Mouse (Mus musculus): ENCODE results near the gene Nt5dc2. TPM values are rescaled to one million over a fixed set of nuclear protein-coding genes. Genes with fewer than 3 reads are reported as not detected.

Nt5dc2 gene
- polyA plus RNA-seq, 1 experiment from 2014 or later, result 192 TPM

GRCm38 (mm10) chr14:31184195-31184594 lies 53.3 kb downstream of the Nt5dc2 start:
- Histone ChIP-seq H3K27me3 (replicated peaks; ENCODE audit: control insufficient read depth, insufficient read depth, low read length) (no peaks in the 10 kb centered on the region), H3K4me3 (ENCODE audit: low read length) (no peak overlapping the region), H3K4me2 (ENCODE audit: low read length) (no peak overlapping the region), H3K27ac (ENCODE audit: low read depth, low read length) (no peak overlapping the region), H3K9ac (ENCODE audit: low read depth, low read length) (no peak overlapping the region), H3K36me3 (ENCODE audit: control insufficient read depth, insufficient read depth, low read length) (peaks cover 76% of the 10 kb centered on the region), H3K4me1 (ENCODE audit: control insufficient read depth, insufficient read depth, low read depth, low read length) (no peaks in the 10 kb centered on the region), H3K9me3 (ENCODE audit: control insufficient read depth, low read length) (no peaks in the 10 kb centered on the region)
- 98% methylated on average over 12 of the region's 12 CpGs for WGBS
- no peak for ATAC-seq

- H3K9ac ChIP-seq (ENCODE audit: low read depth, low read length), result no peak overlapping the region
- ATAC-seq, result no peak
- no peaks in the 10 kb centered on the region for H3K9me3 ChIP-seq (ENCODE audit: control insufficient read depth, low read length)
- H3K36me3 ChIP-seq (ENCODE audit: control insufficient read depth, insufficient read depth, low read length), result peaks cover 78% of the 10 kb centered on the region
- H3K27me3 ChIP-seq (replicated peaks; ENCODE audit: control insufficient read depth, insufficient read depth, low read length), result no peaks in the 10 kb centered on the region
- no peaks in the 10 kb centered on the region for H3K4me1 ChIP-seq (ENCODE audit: control insufficient read depth, insufficient read depth, low read depth, low read length)
- WGBS, result 72% methylated on average over 4 of the region's 4 CpGs
- H3K4me3 ChIP-seq (ENCODE audit: low read length), result no peak overlapping the region
- no peak overlapping the region for H3K27ac ChIP-seq (ENCODE audit: low read depth, low read length)
- H3K4me2 ChIP-seq (ENCODE audit: low read length), result no peak overlapping the region
Measured at GRCm38 (mm10) chr14:31186656-31187055, 55.8 kb downstream of the Nt5dc2 start.

Other genes with a start within 250 kb of the Nt5dc2 start
- not detected in 2 replicates for gene Itih4, start 244.6 kb upstream of the Nt5dc2 start, polyA plus RNA-seq (2015; fragmentation: Nextera tagmentation; extraction: Ambion mirVana)
- gene Itih3, start 207.3 kb upstream of the Nt5dc2 start, polyA plus RNA-seq (2015; fragmentation: Nextera tagmentation; extraction: Ambion mirVana), result 3.8 and 4.7 TPM in 2 replicates
- not detected in 2 replicates for gene Itih1, start 187.8 kb upstream of the Nt5dc2 start, polyA plus RNA-seq (2015; fragmentation: Nextera tagmentation; extraction: Ambion mirVana)
- gene Nek4, start 179.7 kb upstream of the Nt5dc2 start, polyA plus RNA-seq (2015; fragmentation: Nextera tagmentation; extraction: Ambion mirVana), result 15.6 and 16.3 TPM in 2 replicates
- gene Glt8d1, start 129.7 kb upstream of the Nt5dc2 start, polyA plus RNA-seq (2015; fragmentation: Nextera tagmentation; extraction: Ambion mirVana), result 55.7 and 59.5 TPM in 2 replicates
- gene Spcs1, start 129.4 kb upstream of the Nt5dc2 start, polyA plus RNA-seq (2015; fragmentation: Nextera tagmentation; extraction: Ambion mirVana), result 340 and 355 TPM in 2 replicates
- gene Pbrm1, start 111.9 kb upstream of the Nt5dc2 start, polyA plus RNA-seq (2015; fragmentation: Nextera tagmentation; extraction: Ambion mirVana), result 98.7 and 108 TPM in 2 replicates
- gene Gnl3, start 111.9 kb upstream of the Nt5dc2 start, polyA plus RNA-seq (2015; fragmentation: Nextera tagmentation; extraction: Ambion mirVana), result 40.1 and 49.0 TPM in 2 replicates
- 51.3 and 53.9 TPM in 2 replicates for gene Smim4, start 2.1 kb upstream of the Nt5dc2 start, polyA plus RNA-seq (2015; fragmentation: Nextera tagmentation; extraction: Ambion mirVana)
- gene Stab1, start 37.6 kb downstream of the Nt5dc2 start, polyA plus RNA-seq (2015; fragmentation: Nextera tagmentation; extraction: Ambion mirVana), result 13.5 and 17.5 TPM in 2 replicates
- 2.3 and 15.0 TPM in 2 replicates for gene Tnnc1, start 77.3 kb downstream of the Nt5dc2 start, polyA plus RNA-seq (2015; fragmentation: Nextera tagmentation; extraction: Ambion mirVana)
- 304 and 382 TPM in 2 replicates for gene Nisch, start 85.9 kb downstream of the Nt5dc2 start, polyA plus RNA-seq (2015; fragmentation: Nextera tagmentation; extraction: Ambion mirVana)
- 0.61 and 0.66 TPM in 2 replicates for gene Sema3g, start 86.8 kb downstream of the Nt5dc2 start, polyA plus RNA-seq (2015; fragmentation: Nextera tagmentation; extraction: Ambion mirVana)
- gene Phf7, start 120.3 kb downstream of the Nt5dc2 start, polyA plus RNA-seq (2015; fragmentation: Nextera tagmentation; extraction: Ambion mirVana), result 7.8 and 9.8 TPM in 2 replicates
- gene Bap1, start 120.4 kb downstream of the Nt5dc2 start, polyA plus RNA-seq (2015; fragmentation: Nextera tagmentation; extraction: Ambion mirVana), result 102 and 120 TPM in 2 replicates
- gene Dnah1, start 192.8 kb downstream of the Nt5dc2 start, polyA plus RNA-seq (2015; fragmentation: Nextera tagmentation; extraction: Ambion mirVana), result 3.7 and 4.2 TPM in 2 replicates
- gene Capn7, start 205.6 kb downstream of the Nt5dc2 start, polyA plus RNA-seq (2015; fragmentation: Nextera tagmentation; extraction: Ambion mirVana), result 76.5 and 86.9 TPM in 2 replicates

Measured in hindbrain, embryonic 16.5 days (tissue).